Mouse (Mus musculus): ENCODE results near the gene Srrd. TPM values are rescaled to one million over a fixed set of nuclear protein-coding genes. Genes with fewer than 3 reads are reported as not detected.

The Srrd gene
- polyA plus RNA-seq, 1 experiment from 2014 or later: 48.6 TPM

- ATAC-seq (ENCODE audit: low FRiP score, low read depth): no peak
- 60% methylated on average over 5 of the region's 5 CpGs for WGBS
- Histone ChIP-seq H3K4me1 (no peaks in the 10 kb centered on the region), H3K9ac (replicated peaks) (no peak overlapping the region), H3K4me2 (replicated peaks) (no peak overlapping the region), H3K4me3 (no peak overlapping the region), H3K27ac (replicated peaks) (no peak overlapping the region), H3K27me3 (no peaks in the 10 kb centered on the region), H3K36me3 (peaks cover 35% of the 10 kb centered on the region), H3K9me3 (no peaks in the 10 kb centered on the region)
These were observed 37.0 kb downstream of the Srrd start for GRCm38 (mm10) chr5:112305842-112306241.

DNA sequence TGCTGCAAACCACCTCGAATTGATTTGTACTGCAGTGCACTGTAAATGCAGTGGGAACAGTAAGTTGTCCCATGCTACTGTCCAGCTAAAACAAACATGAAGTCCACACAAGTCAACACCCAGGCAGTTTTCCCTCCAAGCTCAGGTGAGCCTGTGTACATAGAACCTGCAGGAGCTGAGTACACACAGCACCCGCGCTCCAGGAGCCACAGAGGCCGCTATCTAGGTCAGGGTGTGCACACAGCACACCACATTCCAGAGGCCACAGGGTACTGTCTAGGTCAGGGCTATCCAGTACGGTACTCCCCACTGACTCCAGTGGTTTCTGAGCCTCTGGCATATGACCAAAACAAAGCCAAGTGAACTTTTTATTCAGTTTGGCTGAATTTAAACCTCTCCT is 40.5 kb downstream of the Srrd start:
- no peak overlapping the region for H3K9ac ChIP-seq (replicated peaks)
- H3K4me3 ChIP-seq: no peak overlapping the region
- no peak for ATAC-seq (ENCODE audit: low FRiP score, low read depth)
- H3K27ac ChIP-seq (replicated peaks): no peak overlapping the region
- peaks cover 1% of the 10 kb centered on the region for H3K36me3 ChIP-seq
- H3K4me1 ChIP-seq: no peaks in the 10 kb centered on the region
- H3K9me3 ChIP-seq: no peaks in the 10 kb centered on the region
- H3K4me2 ChIP-seq (replicated peaks): no peak overlapping the region
- H3K27me3 ChIP-seq: no peaks in the 10 kb centered on the region
- WGBS: 85% methylated on average over 5 of the region's 5 CpGs

DNA sequence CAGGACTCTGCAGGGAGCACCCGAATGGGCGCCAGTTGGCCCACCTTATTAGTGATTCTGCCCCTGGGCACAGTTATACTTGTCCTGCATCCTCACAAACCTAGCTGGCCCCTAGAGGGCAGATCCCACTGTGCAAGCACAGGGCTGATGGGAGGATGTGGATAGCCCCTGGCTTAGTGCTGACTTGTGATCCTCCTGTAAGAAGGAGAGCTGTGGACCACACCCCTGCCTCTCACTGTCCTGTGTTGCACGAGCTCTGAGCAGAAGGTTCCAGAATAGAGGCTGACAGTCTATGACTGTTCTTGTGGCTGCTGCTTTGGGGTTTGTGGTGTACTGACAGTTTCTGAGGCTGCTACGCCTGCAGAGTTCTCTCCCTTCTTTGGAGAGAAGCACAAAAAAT is 41.1 kb downstream of the Srrd start:
- Histone ChIP-seq H3K9me3 (no peaks in the 10 kb centered on the region), H3K4me3 (no peak overlapping the region), H3K27me3 (no peaks in the 10 kb centered on the region), H3K4me1 (no peaks in the 10 kb centered on the region), H3K4me2 (replicated peaks) (no peak overlapping the region), H3K9ac (replicated peaks) (no peak overlapping the region), H3K27ac (replicated peaks) (no peak overlapping the region), H3K36me3 (no peaks in the 10 kb centered on the region)
- no peak for ATAC-seq (ENCODE audit: low FRiP score, low read depth)
- WGBS: 91% methylated on average over 4 of the region's 4 CpGs

- ATAC-seq (ENCODE audit: low FRiP score, low read depth): no peak
- Histone ChIP-seq H3K4me2 (replicated peaks) (no peak overlapping the region), H3K36me3 (no peaks in the 10 kb centered on the region), H3K4me3 (no peak overlapping the region), H3K9me3 (no peaks in the 10 kb centered on the region), H3K27ac (replicated peaks) (no peak overlapping the region), H3K9ac (replicated peaks) (no peak overlapping the region), H3K27me3 (no peaks in the 10 kb centered on the region), H3K4me1 (no peaks in the 10 kb centered on the region)
- WGBS: 90% methylated on average over 6 of the region's 6 CpGs
These were observed 42.0 kb downstream of the Srrd start for GRCm38 (mm10) chr5:112300721-112301308.

- H3K27ac ChIP-seq (replicated peaks): no peak overlapping the region
- H3K4me1 ChIP-seq: peaks cover 7% of the 10 kb centered on the region
- no peak overlapping the region for H3K4me3 ChIP-seq
- no peak for ATAC-seq (ENCODE audit: low FRiP score, low read depth)
- H3K27me3 ChIP-seq: no peaks in the 10 kb centered on the region
- H3K9ac ChIP-seq (replicated peaks): no peak overlapping the region
- H3K4me2 ChIP-seq (replicated peaks): no peak overlapping the region
- no peaks in the 10 kb centered on the region for H3K36me3 ChIP-seq
- H3K9me3 ChIP-seq: no peaks in the 10 kb centered on the region
- 69% methylated on average over 2 of the region's 2 CpGs for WGBS
These were observed 42.7 kb downstream of the Srrd start for GRCm38 (mm10) chr5:112300112-112300511.

DNA sequence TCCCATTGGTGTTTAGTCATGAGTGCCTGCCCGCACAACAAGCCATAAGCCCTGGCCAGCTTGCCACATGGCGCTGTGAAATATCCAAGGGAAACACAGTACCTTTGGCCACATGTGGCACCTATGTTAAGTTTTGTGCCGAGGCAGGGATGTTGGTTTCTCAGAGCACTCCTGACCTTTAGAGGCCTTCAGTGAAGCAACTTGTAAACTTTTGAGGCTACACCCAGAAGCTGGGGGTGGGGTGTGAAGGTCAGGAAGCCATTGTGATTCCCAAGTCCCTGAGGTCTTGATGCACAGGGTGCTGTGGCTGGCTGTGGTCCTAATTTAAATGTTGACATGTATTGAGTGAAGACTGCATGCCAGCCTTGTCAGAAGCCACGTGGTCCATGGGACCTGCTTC is 43.4 kb downstream of the Srrd start:
- H3K27ac ChIP-seq (replicated peaks): 0 out of 2 replicates have a peak overlapping the region, but pooled peaks have one; percentile 10
- no peak for ATAC-seq (ENCODE audit: low FRiP score, low read depth)

DNA sequence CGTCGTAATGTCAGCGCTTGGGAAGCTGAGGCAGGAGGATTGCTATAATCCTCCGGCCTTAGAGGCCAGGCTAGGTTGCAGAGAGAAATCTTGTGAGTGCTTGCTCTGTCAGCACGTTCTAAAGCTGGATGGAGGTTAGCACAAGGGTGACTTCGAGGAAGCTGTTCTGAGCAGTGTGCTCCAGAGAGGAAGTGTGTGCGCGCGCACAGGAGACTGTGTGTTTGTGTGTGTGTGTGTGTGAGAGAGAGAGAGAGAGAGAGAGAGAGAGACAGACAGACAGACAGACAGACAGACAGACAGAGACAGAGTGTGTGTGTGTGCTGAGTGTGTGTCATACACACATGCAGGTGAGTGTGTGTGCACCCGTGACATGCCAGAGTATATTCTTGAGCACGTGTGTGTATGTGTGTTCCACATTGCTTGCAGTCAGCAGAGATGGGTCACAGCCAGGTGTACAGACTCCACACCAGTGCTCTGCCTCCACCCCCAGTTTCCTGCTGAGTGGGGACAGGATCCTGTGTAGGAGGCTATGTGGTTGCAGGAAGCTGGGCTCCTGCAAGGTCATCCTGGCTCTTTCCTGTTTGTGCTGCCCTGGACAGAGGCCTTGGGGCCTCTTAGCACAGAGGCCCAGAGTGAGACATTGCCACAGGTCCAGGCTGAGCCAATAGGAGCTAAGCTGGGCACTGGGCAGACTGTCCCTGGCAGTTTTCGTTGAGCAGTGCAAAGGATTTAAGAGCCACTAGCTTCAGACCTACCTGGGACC is 44.4 kb downstream of the Srrd start:
- Histone ChIP-seq H3K4me3 (no peak overlapping the region), H3K36me3 (no peaks in the 10 kb centered on the region), H3K4me1 (peaks cover 19% of the 10 kb centered on the region), H3K4me2 (replicated peaks) (no peak overlapping the region), H3K27me3 (no peaks in the 10 kb centered on the region), H3K9me3 (no peaks in the 10 kb centered on the region), H3K9ac (replicated peaks) (no peak overlapping the region), H3K27ac (replicated peaks) (no peak overlapping the region)
- no peak for ATAC-seq (ENCODE audit: low FRiP score, low read depth)
- WGBS: 91% methylated on average over 12 of the region's 12 CpGs

More for the DNA sequence above, 43.4 kb downstream of the Srrd start:
- 88% methylated on average over 4 of the region's 4 CpGs for WGBS
- Histone ChIP-seq H3K36me3 (no peaks in the 10 kb centered on the region), H3K4me3 (no peak overlapping the region), H3K9me3 (no peaks in the 10 kb centered on the region), H3K4me1 (peaks cover 14% of the 10 kb centered on the region), H3K27me3 (no peaks in the 10 kb centered on the region), H3K4me2 (replicated peaks) (no peak overlapping the region), H3K9ac (replicated peaks) (no peak overlapping the region)

- H3K27me3 ChIP-seq: no peaks in the 10 kb centered on the region
- WGBS: 81% methylated on average over 2 of the region's 2 CpGs
- peaks cover 19% of the 10 kb centered on the region for H3K4me1 ChIP-seq
- H3K36me3 ChIP-seq: no peaks in the 10 kb centered on the region
- no peak overlapping the region for H3K9ac ChIP-seq (replicated peaks)
- ATAC-seq (ENCODE audit: low FRiP score, low read depth): no peak
- no peak overlapping the region for H3K27ac ChIP-seq (replicated peaks)
- no peak overlapping the region for H3K4me2 ChIP-seq (replicated peaks)
- H3K9me3 ChIP-seq: no peaks in the 10 kb centered on the region
- no peak overlapping the region for H3K4me3 ChIP-seq
These were observed 45.6 kb downstream of the Srrd start for GRCm38 (mm10) chr5:112297257-112297656.

DNA sequence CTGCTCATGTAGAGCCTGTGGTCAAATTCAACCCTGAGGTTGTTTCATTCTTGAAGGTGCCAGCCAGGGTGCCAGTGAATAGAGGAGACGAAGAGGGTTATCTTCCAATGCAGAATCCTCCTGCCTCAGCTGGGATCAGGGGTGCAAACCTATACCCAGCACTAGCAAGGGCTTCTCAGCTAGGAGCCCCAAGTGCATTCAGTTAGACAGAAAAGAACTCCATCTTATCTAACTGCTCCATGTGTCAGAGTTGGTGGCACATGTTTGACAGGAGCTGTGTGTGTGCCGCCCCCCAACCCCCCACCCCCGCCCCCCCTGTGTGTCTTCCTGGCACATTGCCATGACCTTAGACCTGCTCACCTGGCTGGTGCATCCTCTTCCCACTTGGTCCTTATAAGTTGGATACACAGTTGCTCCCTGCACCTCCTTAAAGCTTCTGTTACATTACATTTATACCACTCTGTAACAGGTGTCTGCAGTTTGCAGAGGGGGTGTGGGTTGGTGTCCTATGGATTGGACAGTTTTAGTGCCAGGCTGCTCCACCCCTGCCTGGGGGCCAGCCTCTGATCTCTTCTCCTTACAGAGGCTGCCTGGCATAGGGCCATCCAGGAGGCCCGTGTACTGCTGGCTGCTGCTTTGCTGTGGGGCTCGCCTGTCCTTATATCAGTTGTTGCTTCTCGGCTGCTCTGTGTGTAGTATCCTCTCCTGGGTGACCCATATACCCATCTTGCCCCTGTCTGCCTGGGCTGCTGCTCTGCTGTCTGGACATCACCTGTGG is 46.2 kb downstream of the Srrd start:
- no peaks in the 10 kb centered on the region; the same call in 1 of the 2 replicates for H3K36me3 ChIP-seq
- peaks cover 19% of the 10 kb centered on the region for H3K4me1 ChIP-seq
- 87% methylated on average over 6 of the region's 6 CpGs for WGBS
- no peaks in the 10 kb centered on the region for H3K9me3 ChIP-seq
- no peak overlapping the region for H3K27ac ChIP-seq (replicated peaks)
- no peak overlapping the region for H3K4me2 ChIP-seq (replicated peaks)
- no peaks in the 10 kb centered on the region for H3K27me3 ChIP-seq
- ATAC-seq (ENCODE audit: low FRiP score, low read depth): no peak
- H3K9ac ChIP-seq (replicated peaks): no peak overlapping the region
- H3K4me3 ChIP-seq: no peak overlapping the region

- Histone ChIP-seq H3K9ac (replicated peaks) (no peak overlapping the region), H3K36me3 (no peaks in the 10 kb centered on the region; the same call in 1 of the 2 replicates), H3K4me2 (replicated peaks) (no peak overlapping the region), H3K4me3 (no peak overlapping the region), H3K4me1 (peaks cover 19% of the 10 kb centered on the region), H3K27me3 (no peaks in the 10 kb centered on the region), H3K27ac (replicated peaks) (no peak overlapping the region), H3K9me3 (no peaks in the 10 kb centered on the region)
- 50% methylated on average over 8 of the region's 8 CpGs for WGBS
- ATAC-seq (ENCODE audit: low FRiP score, low read depth): no peak
These were observed 47.3 kb downstream of the Srrd start for GRCm38 (mm10) chr5:112295564-112295963.

DNA sequence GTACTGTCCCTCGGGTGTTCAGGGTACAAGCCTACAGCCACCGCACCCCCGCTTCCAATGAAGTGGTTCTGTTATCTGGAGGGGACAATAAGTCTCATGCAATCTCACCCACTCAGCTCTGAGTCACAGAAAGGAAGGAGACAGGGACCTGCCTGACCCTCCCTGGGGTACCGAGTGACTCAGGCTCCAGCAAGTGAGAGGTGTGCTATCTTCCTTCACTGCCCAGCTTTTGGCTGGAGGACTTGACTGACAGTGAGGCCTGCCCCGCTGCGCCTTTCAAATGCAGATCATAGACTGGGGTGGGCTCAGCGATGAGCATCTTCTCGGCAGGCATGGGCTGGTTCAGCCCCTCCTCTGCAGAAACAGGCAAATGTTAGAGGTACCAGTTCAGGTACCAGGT is 47.7 kb downstream of the Srrd start:
- Histone ChIP-seq H3K4me2 (replicated peaks) (no peak overlapping the region), H3K27ac (replicated peaks) (no peak overlapping the region), H3K27me3 (no peaks in the 10 kb centered on the region), H3K9ac (replicated peaks) (no peak overlapping the region), H3K36me3 (no peaks in the 10 kb centered on the region; the same call in 1 of the 2 replicates), H3K4me3 (no peak overlapping the region), H3K9me3 (no peaks in the 10 kb centered on the region), H3K4me1 (peaks cover 19% of the 10 kb centered on the region)
- no peak for ATAC-seq (ENCODE audit: low FRiP score, low read depth)
- WGBS: 27% methylated on average over 8 of the region's 8 CpGs

GRCm38 (mm10) chr5:112294696-112295095 is 48.1 kb downstream of the Srrd start:
- 67% methylated on average over 4 of the region's 4 CpGs for WGBS
- no peak overlapping the region for H3K27ac ChIP-seq (replicated peaks)
- no peak overlapping the region for H3K9ac ChIP-seq (replicated peaks)
- no peaks in the 10 kb centered on the region for H3K9me3 ChIP-seq
- ATAC-seq (ENCODE audit: low FRiP score, low read depth): no peak
- no peak overlapping the region for H3K4me3 ChIP-seq
- H3K4me1 ChIP-seq: peaks cover 19% of the 10 kb centered on the region
- no peak overlapping the region for H3K4me2 ChIP-seq (replicated peaks)
- H3K36me3 ChIP-seq: no peaks in the 10 kb centered on the region; the same call in 1 of the 2 replicates
- no peaks in the 10 kb centered on the region for H3K27me3 ChIP-seq

Data from midbrain, embryonic 12.5 days (tissue).